Mouse (Mus musculus) brain, embryonic 18.5 days (tissue): ENCODE results near the gene Rnf181.

Source experiments
- DNase-seq: peaks from one replicate; pipeline ENCODE4 v3.0.0-alpha.2; 2012; ENCODE audit warnings: low read depth, low spot score

Gene Rnf181

GRCm38 (mm10) chr6:72366844-72367443 lies at the start of gene Rnf181:
Gene Rnf181 (minus strand): TSS chr6:72366956.
- no peak for DNase-seq

GRCm38 (mm10) chr6:72415964-72416772 lies 49.4 kb upstream of the Rnf181 start:
- no peak for DNase-seq

- no peak for DNase-seq
These were observed 48.4 kb upstream of the Rnf181 start for GRCm38 (mm10) chr6:72415181-72415580.

- peak; percentile 75 for DNase-seq
These were observed 47.5 kb upstream of the Rnf181 start, which contains the start of gene Ggcx for GRCm38 (mm10) chr6:72414076-72414756. Gene Ggcx (plus strand): TSS chr6:72414308.

- no peak for DNase-seq
These were observed 43.8 kb upstream of the Rnf181 start for GRCm38 (mm10) chr6:72410518-72410917.

- no peak for DNase-seq
These were observed 43.2 kb upstream of the Rnf181 start for GRCm38 (mm10) chr6:72410003-72410402.

GRCm38 (mm10) chr6:72409567-72409966 lies 42.8 kb upstream of the Rnf181 start:
- DNase-seq = no peak

- DNase-seq = no peak
These were observed 40.4 kb upstream of the Rnf181 start for GRCm38 (mm10) chr6:72407119-72407518.

GRCm38 (mm10) chr6:72405356-72405755 lies 38.6 kb upstream of the Rnf181 start:
- no peak for DNase-seq

GRCm38 (mm10) chr6:72401875-72402274 lies 35.1 kb upstream of the Rnf181 start:
- no peak for DNase-seq

GRCm38 (mm10) chr6:72399967-72400366 lies 33.2 kb upstream of the Rnf181 start:
- no peak for DNase-seq

GRCm38 (mm10) chr6:72396837-72397251 lies 30.1 kb upstream of the Rnf181 start:
- DNase-seq = no peak

- no peak for DNase-seq
These were observed 25.6 kb upstream of the Rnf181 start for GRCm38 (mm10) chr6:72392341-72392740.

GRCm38 (mm10) chr6:72390795-72391521 lies 24.2 kb upstream of the Rnf181 start:
- no peak for DNase-seq

GRCm38 (mm10) chr6:72389941-72390771 lies 23.4 kb upstream of the Rnf181 start, which contains the start of gene Vamp8:
Gene Vamp8 (minus strand): TSS chr6:72390703.
- DNase-seq = no peak

- DNase-seq = no peak
These were observed 22.8 kb upstream of the Rnf181 start for GRCm38 (mm10) chr6:72389471-72389940.

- DNase-seq = no peak
These were observed 22.1 kb upstream of the Rnf181 start for GRCm38 (mm10) chr6:72388791-72389329.

- DNase-seq = no peak
These were observed 21.5 kb upstream of the Rnf181 start for GRCm38 (mm10) chr6:72388266-72388665.

- no peak for DNase-seq
These were observed 21.1 kb upstream of the Rnf181 start for GRCm38 (mm10) chr6:72387816-72388215.

GRCm38 (mm10) chr6:72386561-72386960 lies 19.8 kb upstream of the Rnf181 start:
- no peak for DNase-seq
